Mouse (Mus musculus): ENCODE results near the gene Cnnm2.

DNA sequence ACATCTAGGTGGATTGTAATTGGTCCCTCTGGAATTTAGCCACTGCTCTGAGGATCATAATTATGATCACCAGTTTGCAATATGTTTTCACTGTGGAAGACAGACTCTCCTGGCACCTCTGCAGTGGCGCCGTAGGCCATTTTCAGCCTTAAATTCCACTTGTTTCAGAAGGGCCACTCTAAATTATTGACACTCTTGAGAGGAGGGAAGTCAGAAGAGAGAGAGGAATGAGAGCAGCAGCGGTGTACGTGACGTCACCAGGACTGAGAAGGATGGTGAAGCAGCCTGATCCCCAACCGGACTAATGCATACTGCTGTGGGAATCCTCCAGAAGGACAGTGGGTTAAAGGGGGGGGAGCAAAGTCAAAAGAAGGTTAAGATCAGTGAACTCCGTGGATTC lies 40.1 kb downstream of the Cnnm2 start:
- TF ChIP-seq POLR2A (IDR thresholded peaks at IDR 0.05; ENCODE audit: extremely low read depth, insufficient read depth, low read length), result no peak
- no peak for TF ChIP-seq CTCF (IDR thresholded peaks at IDR 0.05; ENCODE audit: extremely low read depth, insufficient read depth, low read length)

Measured in cortical plate, adult 2 months (tissue).